Mouse (Mus musculus) hindbrain, embryonic 14.5 days (tissue): ENCODE measurements at regions not wholly inside any gene's neighbourhood (a gene's known extent, or its start where the extent isn't known, plus 50 kb on each side); places are given as distances from the start of the nearest gene placed in this dataset.

Source experiments
- ATAC-seq: fragments of 200-750 bp; cut with Nextera tagmentation; 2 replicates; pipeline ENCODE4 v1.8.0; 2017; ENCODE audit warnings: moderate number of reproducible peaks, mild to moderate bottlenecking, moderate TSS enrichment, moderate library complexity; ENCODE audit not compliant: low FRiP score
- DNase-seq: peaks from one replicate; pipeline ENCODE4 v3.0.0-alpha.2; 2015; ENCODE audit warnings: low spot score
- H3K27ac ChIP-seq: fragments of 300-500 bp; sonication (generic); 2 replicates; pipeline ENCODE4 v1.5.1; 2014; ENCODE audit warnings: mild to moderate bottlenecking, moderate library complexity
- H3K27me3 ChIP-seq: fragments of 300-500 bp; sonication (generic); 2 replicates; pipeline ENCODE4 v1.6.1; 2014; ENCODE audit warnings: mild to moderate bottlenecking, low read length, mixed read lengths; ENCODE audit not compliant: control insufficient read depth, insufficient read depth
- H3K36me3 ChIP-seq: fragments of 300-500 bp; sonication (generic); replicated peaks from 2 replicates; pipeline ENCODE4 v1.6.1; 2014; ENCODE audit not compliant: control insufficient read depth, insufficient read depth
- H3K4me1 ChIP-seq: fragments of 300-500 bp; sonication (generic); replicated peaks from 2 replicates; pipeline ENCODE4 v1.6.1; 2014; ENCODE audit warnings: antibody characterized with exemption, low read length, mixed read lengths; ENCODE audit not compliant: control insufficient read depth, insufficient read depth
- H3K4me2 ChIP-seq: fragments of 300-500 bp; sonication (generic); replicated peaks from 2 replicates; pipeline ENCODE4 v1.6.1; 2014; ENCODE audit warnings: mild to moderate bottlenecking, moderate library complexity
- H3K4me3 ChIP-seq: fragments of 300-500 bp; sonication (generic); replicated peaks from 2 replicates; pipeline ENCODE4 v1.5.1; 2014; ENCODE audit warnings: mild to moderate bottlenecking, low read length
- H3K9ac ChIP-seq: fragments of 300-500 bp; sonication (generic); 2 replicates; pipeline ENCODE4 v1.6.1; 2014
- H3K9me3 ChIP-seq: fragments of 300-500 bp; sonication (generic); 2 replicates; pipeline ENCODE4 v1.6.1; 2016; ENCODE audit warnings: low read length; ENCODE audit not compliant: control insufficient read depth
- WGBS: fragments of 180-500 bp; shearing (Covaris S2); extraction: QIAGEN DNeasy Blood & Tissue Kit; methylation state at CpG from one replicate; pipeline ENCODE4 v1.1.7; 2014; 5-methylcytosine and 5-hydroxymethylcytosine counted together

GRCm38 (mm10) chr9:85449493-85449892 lies 122.3 kb upstream of the Tent5a start:
- H3K27ac ChIP-seq = no peak overlapping the region
- WGBS = 80% methylated on average over 2 of the region's 2 CpGs
- no peaks in the 10 kb centered on the region for H3K4me1 ChIP-seq
- no peaks in the 10 kb centered on the region for H3K27me3 ChIP-seq
- H3K36me3 ChIP-seq = no peaks in the 10 kb centered on the region
- no peaks in the 10 kb centered on the region for H3K9me3 ChIP-seq
- no peak overlapping the region for H3K9ac ChIP-seq
- no peak overlapping the region for H3K4me3 ChIP-seq
- ATAC-seq (no peak), DNase-seq (no peak)
- H3K4me2 ChIP-seq = no peak overlapping the region

- ATAC-seq = 0 out of 2 replicates have a peak, but pooled peaks have one; percentile 55
- WGBS = 50% methylated on average over 4 of the region's 4 CpGs
- DNase-seq = no peak
Observed at GRCm38 (mm10) chr9:85442761-85443505, 115.8 kb upstream of the Tent5a start.

GRCm38 (mm10) chr9:85439664-85440063 lies 112.5 kb upstream of the Tent5a start:
- no peak; the same call in 1 of the 2 replicates for ATAC-seq
- Histone ChIP-seq H3K27ac (no peak overlapping the region), H3K36me3 (no peaks in the 10 kb centered on the region), H3K27me3 (no peaks in the 10 kb centered on the region), H3K4me2 (no peak overlapping the region), H3K9ac (no peak overlapping the region), H3K9me3 (no peaks in the 10 kb centered on the region), H3K4me3 (no peak overlapping the region), H3K4me1 (no peaks in the 10 kb centered on the region)
- DNase-seq = no peak
- WGBS = 53% methylated on average over 1 of the region's 1 CpGs

More at GRCm38 (mm10) chr9:85442761-85443505, 115.8 kb upstream of the Tent5a start:
- no peaks in the 10 kb centered on the region for H3K4me1 ChIP-seq
- no peaks in the 10 kb centered on the region for H3K27me3 ChIP-seq
- H3K9ac ChIP-seq = no peak overlapping the region
- no peaks in the 10 kb centered on the region for H3K9me3 ChIP-seq
- H3K27ac ChIP-seq = no peak overlapping the region
- H3K4me3 ChIP-seq = no peak overlapping the region
- no peak overlapping the region for H3K4me2 ChIP-seq
- H3K36me3 ChIP-seq = no peaks in the 10 kb centered on the region

- WGBS = 73% methylated on average over 2 of the region's 2 CpGs
- H3K4me3 ChIP-seq = no peak overlapping the region
- no peak overlapping the region for H3K27ac ChIP-seq
- H3K9me3 ChIP-seq = no peaks in the 10 kb centered on the region
- H3K36me3 ChIP-seq = no peaks in the 10 kb centered on the region
- ATAC-seq (no peak), DNase-seq (no peak)
- H3K9ac ChIP-seq = no peak overlapping the region
- no peak overlapping the region for H3K4me2 ChIP-seq
- H3K27me3 ChIP-seq = no peaks in the 10 kb centered on the region
- no peaks in the 10 kb centered on the region for H3K4me1 ChIP-seq
Observed at GRCm38 (mm10) chr9:85432220-85432619, 105.1 kb upstream of the Tent5a start.

GRCm38 (mm10) chr9:85426809-85427208 lies 99.7 kb upstream of the Tent5a start:
- H3K4me2 ChIP-seq = no peak overlapping the region
- no peaks in the 10 kb centered on the region for H3K4me1 ChIP-seq
- H3K9me3 ChIP-seq = no peaks in the 10 kb centered on the region
- H3K36me3 ChIP-seq = no peaks in the 10 kb centered on the region
- DNase-seq = no peak
- H3K27ac ChIP-seq = no peak overlapping the region
- H3K9ac ChIP-seq = no peak overlapping the region
- H3K27me3 ChIP-seq = no peaks in the 10 kb centered on the region
- WGBS = 83% methylated on average over 4 of the region's 4 CpGs
- H3K4me3 ChIP-seq = no peak overlapping the region
- ATAC-seq = no peak

GRCm38 (mm10) chr9:85423908-85424307 lies 96.8 kb upstream of the Tent5a start:
- no peak overlapping the region for H3K27ac ChIP-seq
- DNase-seq = no peak

GRCm38 (mm10) chr9:85414391-85414790 lies 87.2 kb upstream of the Tent5a start:
- H3K4me1 ChIP-seq = 0 out of 2 replicates have a peak, but pooled peaks cover 8% of the 10 kb centered on the region
- H3K27me3 ChIP-seq = no peaks in the 10 kb centered on the region
- H3K36me3 ChIP-seq = no peaks in the 10 kb centered on the region
- 88% methylated on average over 1 of the region's 1 CpGs for WGBS
- H3K9ac ChIP-seq = no peak overlapping the region
- no peak for DNase-seq
- ATAC-seq = no peak
- no peak overlapping the region for H3K4me3 ChIP-seq
- H3K9me3 ChIP-seq = no peaks in the 10 kb centered on the region
- H3K27ac ChIP-seq = no peak overlapping the region
- H3K4me2 ChIP-seq = no peak overlapping the region

More at GRCm38 (mm10) chr9:85423908-85424307, 96.8 kb upstream of the Tent5a start:
- Histone ChIP-seq H3K9ac (no peak overlapping the region), H3K4me3 (no peak overlapping the region), H3K4me2 (no peak overlapping the region), H3K4me1 (no peaks in the 10 kb centered on the region), H3K27me3 (no peaks in the 10 kb centered on the region), H3K9me3 (no peaks in the 10 kb centered on the region), H3K36me3 (no peaks in the 10 kb centered on the region)
- 98% methylated on average over 2 of the region's 2 CpGs for WGBS
- ATAC-seq = no peak

- Histone ChIP-seq H3K9ac (no peak overlapping the region), H3K9me3 (no peaks in the 10 kb centered on the region), H3K27ac (no peak overlapping the region), H3K27me3 (no peaks in the 10 kb centered on the region), H3K4me1 (0 out of 2 replicates have a peak, but pooled peaks cover 8% of the 10 kb centered on the region), H3K4me2 (no peak overlapping the region), H3K36me3 (no peaks in the 10 kb centered on the region), H3K4me3 (no peak overlapping the region)
- 67% methylated on average over 1 of the region's 1 CpGs for WGBS
- no peak for DNase-seq
- ATAC-seq = no peak
Observed at GRCm38 (mm10) chr9:85413813-85414212, 86.7 kb upstream of the Tent5a start.

GRCm38 (mm10) chr9:85410643-85411296 lies 83.6 kb upstream of the Tent5a start:
- Histone ChIP-seq H3K27me3 (no peaks in the 10 kb centered on the region), H3K4me1 (0 out of 2 replicates have a peak, but pooled peaks cover 8% of the 10 kb centered on the region), H3K4me3 (no peak overlapping the region), H3K36me3 (no peaks in the 10 kb centered on the region), H3K27ac (no peak overlapping the region; the same call in 1 of the 2 replicates), H3K9me3 (no peaks in the 10 kb centered on the region), H3K9ac (no peak overlapping the region), H3K4me2 (no peak overlapping the region; the same call in 1 of the 2 replicates)
- ATAC-seq (peak; percentile 60; the same call in 1 of the 2 replicates), DNase-seq (peak; percentile 63)
- WGBS = 51% methylated on average over 11 of the region's 11 CpGs
